Mouse (Mus musculus): ENCODE results near the gene Cdc42ep5. TPM values are rescaled to one million over a fixed set of nuclear protein-coding genes. Genes with fewer than 3 reads are reported as not detected.
"Not testable (repeated sequence)": the region's sequence is repeated elsewhere in the genome, so short reads cannot be mapped to it uniquely, and the experiment has no call there.

The Cdc42ep5 gene
- polyA plus RNA-seq, 1 experiment from 2014 or later: 5.3 TPM

DNA sequence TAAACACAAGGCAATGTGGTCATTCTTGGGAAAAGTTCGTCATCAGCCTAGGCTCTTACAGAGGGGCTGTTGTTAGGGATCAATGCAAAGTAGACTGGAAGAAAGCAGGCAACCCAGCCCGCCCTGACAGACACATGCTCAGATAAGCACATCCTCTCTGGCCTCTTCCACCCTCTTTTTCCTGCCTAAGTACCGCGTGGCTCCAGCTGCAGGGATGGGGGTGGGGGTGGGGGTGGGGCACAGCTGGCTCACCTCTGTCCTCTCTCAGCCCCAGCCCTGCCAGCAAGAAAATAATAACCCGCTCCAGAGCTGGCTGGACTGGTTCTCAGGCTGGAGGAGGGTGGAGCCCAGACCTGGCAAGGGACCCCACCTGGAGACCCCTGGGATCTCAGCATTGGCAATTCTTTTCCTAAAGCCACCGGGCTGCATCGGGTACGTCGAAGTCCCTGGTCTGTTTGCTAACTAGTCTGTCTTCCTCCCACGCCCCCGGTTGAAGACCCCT lies 1.0 kb downstream of the Cdc42ep5 start:
- 3% methylated on average over 11 of the region's 11 CpGs for WGBS
- H3K9me3 ChIP-seq (ENCODE audit: control insufficient read depth, low read length): no peaks in the 10 kb centered on the region
- H3K4me3 ChIP-seq (replicated peaks; ENCODE audit: low read depth, low read length): peak overlapping the region; percentile 19; the same call in 1 of the 2 replicates

DNA sequence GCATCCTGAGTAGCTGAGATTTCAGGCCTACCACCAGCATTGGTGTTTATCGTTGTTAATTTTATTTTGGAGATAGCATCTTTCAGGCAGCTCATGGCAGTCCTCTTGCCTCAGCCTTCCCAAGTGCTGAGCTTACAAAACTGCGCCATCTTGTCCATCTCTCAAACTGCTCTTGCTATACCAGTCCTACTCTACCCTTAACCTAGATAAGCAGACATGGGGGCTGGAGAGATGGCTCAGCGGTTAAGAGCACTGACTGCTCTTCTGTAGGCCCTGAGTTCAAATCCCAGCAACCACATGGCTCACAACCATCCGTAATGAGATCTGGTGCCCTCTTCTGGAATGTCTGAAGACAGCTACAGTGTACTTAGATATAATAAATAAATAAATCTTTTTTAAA lies 3.1 kb downstream of the Cdc42ep5 start:
- not testable (repeated sequence) for DNase-seq

More for the DNA sequence above, 1.0 kb downstream of the Cdc42ep5 start:
- Histone ChIP-seq H3K4me1 (ENCODE audit: control insufficient read depth, insufficient read depth, low read length) (peaks cover 17% of the 10 kb centered on the region; the same call in 1 of the 2 replicates), H3K36me3 (ENCODE audit: control insufficient read depth, insufficient read depth, low read length) (no peaks in the 10 kb centered on the region), H3K9ac (replicated peaks; ENCODE audit: low read length) (no peak overlapping the region), H3K27me3 (ENCODE audit: control insufficient read depth, insufficient read depth, low read length) (no peaks in the 10 kb centered on the region), H3K4me2 (ENCODE audit: low read length) (peak overlapping the region; percentile 47), H3K27ac (replicated peaks; ENCODE audit: low read depth, low read length) (no peak overlapping the region)
- DNase-seq (no peak), ATAC-seq (ENCODE audit: low FRiP score, low TSS enrichment) (no peak)

DNA sequence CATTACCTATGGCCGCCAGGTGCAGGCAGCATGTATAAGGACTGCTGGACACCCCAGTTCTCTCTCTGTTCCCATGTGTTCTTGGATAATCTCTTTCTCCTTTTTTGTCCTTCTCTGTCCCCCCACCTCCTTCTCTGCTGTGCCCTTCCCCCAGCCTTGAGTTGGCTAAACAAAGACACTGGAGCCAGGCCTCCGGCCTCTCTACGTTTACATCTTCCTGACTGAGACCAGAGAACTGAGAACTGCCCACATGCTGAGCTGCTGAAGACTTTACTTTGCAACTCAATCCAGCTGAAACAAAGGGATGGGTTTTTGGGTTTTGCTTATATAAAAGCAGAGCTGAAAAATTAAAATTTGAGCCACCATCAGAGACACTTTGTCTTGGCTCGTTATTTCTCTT lies 9.7 kb downstream of the Cdc42ep5 start:
- peaks cover 17% of the 10 kb centered on the region for H3K27me3 ChIP-seq (ENCODE audit: control insufficient read depth, insufficient read depth, low read length)
- H3K9ac ChIP-seq (replicated peaks; ENCODE audit: low read length): no peak overlapping the region
- H3K4me1 ChIP-seq (ENCODE audit: control insufficient read depth, insufficient read depth, low read length): peaks cover 14% of the 10 kb centered on the region; the same call in 1 of the 2 replicates
- DNase-seq (no peak), ATAC-seq (ENCODE audit: low FRiP score, low TSS enrichment) (no peak)
- no peak overlapping the region for H3K27ac ChIP-seq (replicated peaks; ENCODE audit: low read depth, low read length)
- H3K4me3 ChIP-seq (replicated peaks; ENCODE audit: low read depth, low read length): no peak overlapping the region
- no peaks in the 10 kb centered on the region for H3K9me3 ChIP-seq (ENCODE audit: control insufficient read depth, low read length)
- H3K36me3 ChIP-seq (ENCODE audit: control insufficient read depth, insufficient read depth, low read length): no peaks in the 10 kb centered on the region
- 30% methylated on average over 4 of the region's 4 CpGs for WGBS
- no peak overlapping the region for H3K4me2 ChIP-seq (ENCODE audit: low read length)

More for the DNA sequence above, 3.1 kb downstream of the Cdc42ep5 start:
- H3K9ac ChIP-seq (replicated peaks; ENCODE audit: low read length); H3K4me3 ChIP-seq (replicated peaks; ENCODE audit: low read depth, low read length); ATAC-seq (ENCODE audit: low FRiP score, low TSS enrichment); H3K4me2 ChIP-seq (ENCODE audit: low read length); H3K36me3 ChIP-seq (ENCODE audit: control insufficient read depth, insufficient read depth, low read length); H3K27me3 ChIP-seq (ENCODE audit: control insufficient read depth, insufficient read depth, low read length); H3K27ac ChIP-seq (replicated peaks; ENCODE audit: low read depth, low read length); H3K9me3 ChIP-seq (ENCODE audit: control insufficient read depth, low read length): not testable (repeated sequence)
- H3K4me1 ChIP-seq (ENCODE audit: control insufficient read depth, insufficient read depth, low read length): peaks cover 17% of the 10 kb centered on the region; the same call in 1 of the 2 replicates
- 97% methylated on average over 4 of the region's 4 CpGs for WGBS

DNA sequence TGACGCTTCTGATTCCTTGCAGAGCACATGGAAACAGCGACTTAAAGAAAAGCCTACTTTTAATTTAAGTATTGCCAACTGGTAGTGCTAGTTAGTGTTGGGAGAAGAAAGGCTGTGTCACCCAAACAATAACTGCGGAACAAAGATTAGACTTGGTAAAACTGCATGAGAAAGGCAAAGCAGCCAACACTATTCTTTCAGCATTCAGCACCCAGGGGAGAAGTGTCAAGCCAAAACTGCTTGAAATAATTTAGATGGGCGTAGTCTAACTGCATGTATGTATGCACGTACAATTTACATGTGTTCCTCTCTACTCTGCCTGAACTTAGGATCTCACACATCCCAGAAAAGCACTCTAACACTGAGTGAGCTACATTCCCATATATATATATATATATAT lies 10.3 kb downstream of the Cdc42ep5 start:
- Histone ChIP-seq H3K4me1 (ENCODE audit: control insufficient read depth, insufficient read depth, low read length) (peaks cover 16% of the 10 kb centered on the region; the same call in 1 of the 2 replicates), H3K4me2 (ENCODE audit: low read length) (no peak overlapping the region), H3K27ac (replicated peaks; ENCODE audit: low read depth, low read length) (no peak overlapping the region), H3K9ac (replicated peaks; ENCODE audit: low read length) (no peak overlapping the region), H3K9me3 (ENCODE audit: control insufficient read depth, low read length) (no peaks in the 10 kb centered on the region), H3K27me3 (ENCODE audit: control insufficient read depth, insufficient read depth, low read length) (peaks cover 17% of the 10 kb centered on the region), H3K4me3 (replicated peaks; ENCODE audit: low read depth, low read length) (no peak overlapping the region), H3K36me3 (ENCODE audit: control insufficient read depth, insufficient read depth, low read length) (no peaks in the 10 kb centered on the region)
- no peak for ATAC-seq (ENCODE audit: low FRiP score, low TSS enrichment)
- 71% methylated on average over 5 of the region's 5 CpGs for WGBS
- DNase-seq: no peak

DNA sequence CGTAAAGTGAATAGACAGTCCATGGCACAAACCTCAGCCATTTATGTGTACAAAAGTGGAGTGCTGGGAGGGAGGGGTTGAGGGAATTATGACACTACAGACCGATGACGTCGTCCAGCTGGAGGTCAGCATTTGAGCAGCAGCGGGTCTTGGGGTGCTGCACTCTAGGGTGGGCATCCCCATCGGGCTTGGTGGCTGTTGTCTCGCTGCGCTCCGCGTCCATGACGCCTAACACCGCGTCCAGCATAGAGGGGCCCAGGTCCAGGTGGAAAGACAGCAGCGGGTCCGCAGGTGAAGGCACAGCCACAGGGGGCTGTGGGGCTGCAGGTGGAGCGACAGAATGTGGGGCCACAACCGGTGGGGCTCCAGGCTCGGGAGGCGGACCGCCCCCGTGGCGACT lies 13.4 kb downstream of the Cdc42ep5 start:
- Histone ChIP-seq H3K4me1 (ENCODE audit: control insufficient read depth, insufficient read depth, low read length) (peaks cover 22% of the 10 kb centered on the region), H3K9me3 (ENCODE audit: control insufficient read depth, low read length) (no peaks in the 10 kb centered on the region), H3K36me3 (ENCODE audit: control insufficient read depth, insufficient read depth, low read length) (peaks cover 20% of the 10 kb centered on the region), H3K4me2 (ENCODE audit: low read length) (peak overlapping the region; percentile 92), H3K27me3 (ENCODE audit: control insufficient read depth, insufficient read depth, low read length) (peaks cover 17% of the 10 kb centered on the region), H3K4me3 (replicated peaks; ENCODE audit: low read depth, low read length) (peak overlapping the region; percentile 28), H3K9ac (replicated peaks; ENCODE audit: low read length) (peak overlapping the region; percentile 26; the same call in 1 of the 2 replicates), H3K27ac (replicated peaks; ENCODE audit: low read depth, low read length) (no peak overlapping the region)
- ATAC-seq (ENCODE audit: low FRiP score, low TSS enrichment) (no peak), DNase-seq (no peak)
- 9% methylated on average over 22 of the region's 22 CpGs for WGBS

DNA sequence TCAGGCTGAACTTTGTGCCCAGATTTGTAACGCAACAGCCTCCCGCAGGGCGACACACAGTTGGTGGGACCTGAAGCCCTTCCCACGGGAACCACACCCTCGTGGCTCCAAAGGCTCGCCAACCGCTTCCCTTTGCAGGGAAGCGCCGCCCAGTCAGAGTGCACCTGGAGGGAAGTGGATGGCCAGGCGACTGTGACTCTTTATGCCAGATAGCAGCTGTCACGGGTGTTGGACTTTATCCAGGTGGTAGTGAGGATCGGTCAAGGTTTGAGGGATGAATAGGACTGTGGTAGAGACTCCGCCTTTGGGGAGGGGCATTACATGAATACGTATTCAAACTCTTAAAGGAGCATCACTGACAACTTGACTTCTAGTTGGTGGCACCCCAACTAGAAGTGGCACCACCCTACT lies 13.8 kb downstream of the Cdc42ep5 start:
- Histone ChIP-seq H3K4me2 (ENCODE audit: low read length) (peak overlapping the region; percentile 92), H3K36me3 (ENCODE audit: control insufficient read depth, insufficient read depth, low read length) (peaks cover 25% of the 10 kb centered on the region), H3K9me3 (ENCODE audit: control insufficient read depth, low read length) (no peaks in the 10 kb centered on the region), H3K9ac (replicated peaks; ENCODE audit: low read length) (peak overlapping the region; percentile 26; the same call in 1 of the 2 replicates), H3K4me3 (replicated peaks; ENCODE audit: low read depth, low read length) (peak overlapping the region; percentile 28), H3K4me1 (ENCODE audit: control insufficient read depth, insufficient read depth, low read length) (peaks cover 22% of the 10 kb centered on the region), H3K27ac (replicated peaks; ENCODE audit: low read depth, low read length) (no peak overlapping the region), H3K27me3 (ENCODE audit: control insufficient read depth, insufficient read depth, low read length) (peaks cover 17% of the 10 kb centered on the region)
- WGBS: 5% methylated on average over 14 of the region's 14 CpGs
- ATAC-seq (ENCODE audit: low FRiP score, low TSS enrichment) (no peak), DNase-seq (peak; percentile 52)

DNA sequence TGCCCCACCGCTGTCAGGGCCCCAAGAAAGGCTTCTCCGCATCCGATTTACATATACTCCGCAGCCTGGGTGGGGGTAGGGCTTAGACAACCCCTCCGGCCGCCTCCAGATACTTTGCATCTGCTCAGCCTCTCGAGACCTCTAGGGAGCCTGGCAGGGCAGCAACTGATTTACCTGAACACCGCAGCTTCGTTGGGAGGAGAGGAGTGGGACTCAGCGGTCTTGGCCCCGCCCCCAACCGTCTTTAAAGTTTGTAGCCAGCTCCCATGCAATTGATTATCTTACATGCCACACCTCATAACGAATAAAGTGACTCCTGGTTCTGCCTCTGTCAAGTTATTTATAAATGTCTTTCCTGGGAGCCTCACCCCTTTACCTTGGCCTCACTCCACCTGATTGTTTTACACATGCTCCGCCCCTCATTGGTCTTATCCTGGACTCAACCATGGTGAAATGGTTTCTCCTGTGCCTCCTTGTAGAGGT lies 14.6 kb downstream of the Cdc42ep5 start, which contains the start of gene Leng9:
TSS of gene Leng9 (minus strand) at position 316 of the 483 bp plus-strand sequence.
- Histone ChIP-seq H3K4me3 (replicated peaks; ENCODE audit: low read depth, low read length) (peak within 1 kb of the TSS; percentile 72), H3K27me3 (ENCODE audit: control insufficient read depth, insufficient read depth, low read length) (peaks cover 17% of the 10 kb centered on the region), H3K27ac (replicated peaks; ENCODE audit: low read depth, low read length) (peak within 1 kb of the TSS; percentile 89), H3K4me1 (ENCODE audit: control insufficient read depth, insufficient read depth, low read length) (peaks cover 22% of the 10 kb centered on the region), H3K4me2 (ENCODE audit: low read length) (peak within 1 kb of the TSS; percentile 92), H3K9me3 (ENCODE audit: control insufficient read depth, low read length) (no peaks in the 10 kb centered on the region), H3K9ac (replicated peaks; ENCODE audit: low read length) (peak within 1 kb of the TSS; percentile 84), H3K36me3 (ENCODE audit: control insufficient read depth, insufficient read depth, low read length) (peaks cover 32% of the 10 kb centered on the region)
- no peak for DNase-seq
- ATAC-seq (ENCODE audit: low FRiP score, low TSS enrichment): peak; percentile 48
- 2% methylated on average over 14 of the region's 14 CpGs for WGBS

DNA sequence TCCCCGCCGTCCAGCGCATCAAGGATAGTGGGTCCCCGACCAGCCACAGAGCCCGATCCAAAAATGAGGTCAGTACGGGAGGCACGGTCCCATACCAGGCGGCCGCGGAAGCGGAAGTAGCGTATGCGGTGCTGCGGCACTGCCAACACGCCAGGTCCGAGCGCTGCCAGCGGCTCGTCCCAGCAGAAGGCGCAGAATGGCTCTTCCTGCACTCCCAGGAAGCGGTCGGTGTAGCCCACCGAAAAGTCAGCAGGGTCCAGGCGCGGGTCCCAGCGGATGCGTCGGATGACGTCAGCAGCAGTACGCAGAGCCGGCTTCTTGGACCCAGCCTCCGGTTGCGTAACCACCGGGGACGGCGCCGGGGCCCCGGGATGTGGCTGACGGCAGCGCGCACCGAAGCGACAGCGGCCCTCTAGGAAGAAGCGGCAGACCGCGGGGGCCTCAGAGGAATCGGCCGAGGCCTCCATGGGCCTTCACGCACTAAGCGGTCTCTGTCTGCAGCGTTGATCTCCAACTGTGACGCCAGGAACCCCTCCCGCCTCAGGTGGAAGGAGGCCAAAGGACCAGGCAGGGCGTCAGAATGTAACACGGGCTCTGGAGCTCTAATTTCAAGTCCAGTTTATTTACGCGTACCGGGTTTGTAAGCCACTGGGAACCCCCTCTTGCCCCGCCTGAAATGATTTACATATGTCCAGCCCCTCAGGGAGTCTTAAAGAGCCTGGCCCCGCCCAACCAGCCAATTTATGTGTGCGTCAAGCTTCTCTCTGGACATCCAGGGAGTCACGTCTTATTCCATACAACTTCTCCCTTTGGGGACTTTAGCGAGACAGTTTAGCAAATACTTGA lies 15.2 kb downstream of the Cdc42ep5 start:
- Histone ChIP-seq H3K27me3 (ENCODE audit: control insufficient read depth, insufficient read depth, low read length) (peaks cover 17% of the 10 kb centered on the region), H3K4me1 (ENCODE audit: control insufficient read depth, insufficient read depth, low read length) (peaks cover 22% of the 10 kb centered on the region), H3K9ac (replicated peaks; ENCODE audit: low read length) (peak overlapping the region; percentile 84), H3K4me3 (replicated peaks; ENCODE audit: low read depth, low read length) (peak overlapping the region; percentile 72), H3K27ac (replicated peaks; ENCODE audit: low read depth, low read length) (peak overlapping the region; percentile 89), H3K4me2 (ENCODE audit: low read length) (peak overlapping the region; percentile 92), H3K9me3 (ENCODE audit: control insufficient read depth, low read length) (no peaks in the 10 kb centered on the region), H3K36me3 (ENCODE audit: control insufficient read depth, insufficient read depth, low read length) (peaks cover 38% of the 10 kb centered on the region)
- under 1% methylated on average over 64 of the region's 64 CpGs for WGBS
- DNase-seq (peak; percentile 81), ATAC-seq (ENCODE audit: low FRiP score, low TSS enrichment) (peak; percentile 74)

Measured in midbrain, embryonic 14.5 days (tissue).